Mouse (Mus musculus) lung, postnatal 0 days (tissue): ENCODE results near the gene Upb1. TPM values are rescaled to one million over a fixed set of nuclear protein-coding genes. Genes with fewer than 3 reads are reported as not detected.

Source experiments
- ATAC-seq: fragments of 200-750 bp; cut with Nextera tagmentation; 2 replicates; pipeline ENCODE4 v1.8.0; 2017; ENCODE audit warnings: moderate library complexity
- DNase-seq: peaks from one replicate; pipeline ENCODE4 v3.0.0-alpha.2; 2016; ENCODE audit warnings: low spot score
- H3K27ac ChIP-seq: fragments of 300-500 bp; sonication (generic); 2 replicates; pipeline ENCODE4 v1.5.1; 2014; ENCODE audit warnings: antibody characterized with exemption, mild to moderate bottlenecking, low read length, mixed read lengths
- H3K27me3 ChIP-seq: fragments of 300-500 bp; sonication (generic); replicated peaks from 2 replicates; pipeline ENCODE4 v1.6.1; 2014; ENCODE audit warnings: low read length, mixed read lengths; ENCODE audit not compliant: insufficient read depth
- H3K36me3 ChIP-seq: fragments of 300-500 bp; sonication (generic); 2 replicates; pipeline ENCODE4 v1.6.1; 2014; ENCODE audit warnings: low read length, mixed read lengths; ENCODE audit not compliant: insufficient read depth
- H3K4me1 ChIP-seq: fragments of 300-500 bp; sonication (generic); 2 replicates; pipeline ENCODE4 v1.6.1; 2014; ENCODE audit warnings: antibody characterized with exemption, low read depth, low read length, mixed read lengths; ENCODE audit not compliant: insufficient read depth
- H3K4me2 ChIP-seq: fragments of 300-500 bp; sonication (generic); replicated peaks from 2 replicates; pipeline ENCODE4 v1.6.1; 2014; ENCODE audit warnings: low read depth, mild to moderate bottlenecking, low read length, moderate library complexity, mixed read lengths
- H3K4me3 ChIP-seq: fragments of 300-500 bp; sonication (generic); 2 replicates; pipeline ENCODE4 v1.5.1; 2014; ENCODE audit warnings: low read depth, low read length
- H3K9ac ChIP-seq: fragments of 300-500 bp; sonication (generic); replicated peaks from 2 replicates; pipeline ENCODE4 v1.6.1; 2014; ENCODE audit warnings: low read depth, mild to moderate bottlenecking
- H3K9me3 ChIP-seq: fragments of 300-500 bp; sonication (generic); 2 replicates; pipeline ENCODE4 v1.6.1; 2016; ENCODE audit warnings: low read length, mixed read lengths
- CTCF ChIP-seq: IDR thresholded peaks from 2 replicates; pipeline ENCODE4 v1.5.1; 2016; ENCODE audit warnings: antibody characterized with exemption, mild to moderate bottlenecking
- EP300 ChIP-seq: IDR thresholded peaks from 2 replicates; pipeline ENCODE4 v1.6.1; 2016; ENCODE audit warnings: antibody characterized with exemption, mild to moderate bottlenecking, control low read depth
- whole genome bisulfite sequencing: fragments of 180-500 bp; shearing (Covaris S2); extraction: QIAGEN DNeasy Blood & Tissue Kit; methylation state at CpG from one replicate; pipeline ENCODE4 v1.1.7; 2014; 5-methylcytosine and 5-hydroxymethylcytosine counted together
- polyA plus RNA-seq: library from polyadenylated mRNA; unstranded; fragments of >200 nt; fragmentation: Nextera tagmentation; extraction: Ambion mirVana; gene quantifications from 2 replicates; pipeline ENCODE4 v1.2.1, GENCODE M21; 2015

Gene Upb1
- polyA plus RNA-seq, 1 experiment from 2014 or later, result 0.33 TPM

GRCm38 (mm10) chr10:75436604-75437217 lies 35.8 kb downstream of the Upb1 start:
- Histone ChIP-seq H3K27ac (no peak overlapping the region), H3K4me3 (no peak overlapping the region), H3K36me3 (no peaks in the 10 kb centered on the region), H3K9ac (no peak overlapping the region), H3K9me3 (no peaks in the 10 kb centered on the region), H3K27me3 (no peaks in the 10 kb centered on the region), H3K4me2 (no peak overlapping the region), H3K4me1 (peaks cover 4% of the 10 kb centered on the region; the same call in 1 of the 2 replicates)
- no peak for TF ChIP-seq EP300
- TF ChIP-seq CTCF, result peak; percentile 95
- WGBS, result 2% methylated on average over 3 of the region's 3 CpGs
- ATAC-seq, result peak; percentile 42
- peak; percentile 87 for DNase-seq

GRCm38 (mm10) chr10:75437284-75437683 lies 36.4 kb downstream of the Upb1 start:
- no peak for ATAC-seq
- no peak for TF ChIP-seq CTCF
- TF ChIP-seq EP300, result no peak
- DNase-seq, result no peak

GRCm38 (mm10) chr10:75438132-75438810 lies 37.4 kb downstream of the Upb1 start:
- Histone ChIP-seq H3K27me3 (no peaks in the 10 kb centered on the region), H3K9ac (no peak overlapping the region), H3K4me1 (peaks cover 4% of the 10 kb centered on the region; the same call in 1 of the 2 replicates), H3K4me2 (no peak overlapping the region), H3K36me3 (no peaks in the 10 kb centered on the region), H3K27ac (no peak overlapping the region), H3K4me3 (no peak overlapping the region), H3K9me3 (no peaks in the 10 kb centered on the region)
- 58% methylated on average over 13 of the region's 13 CpGs for WGBS
- DNase-seq, result peak; percentile 48
- no peak for TF ChIP-seq EP300
- TF ChIP-seq CTCF, result no peak; the same call in 1 of the 2 replicates
- ATAC-seq, result peak; percentile 63

More at GRCm38 (mm10) chr10:75437284-75437683, 36.4 kb downstream of the Upb1 start:
- Histone ChIP-seq H3K9ac (no peak overlapping the region), H3K4me2 (no peak overlapping the region), H3K4me3 (no peak overlapping the region), H3K27me3 (no peaks in the 10 kb centered on the region), H3K4me1 (peaks cover 4% of the 10 kb centered on the region; the same call in 1 of the 2 replicates), H3K27ac (no peak overlapping the region), H3K9me3 (no peaks in the 10 kb centered on the region), H3K36me3 (no peaks in the 10 kb centered on the region)
- 95% methylated on average over 1 of the region's 1 CpGs for WGBS

GRCm38 (mm10) chr10:75439211-75439811 lies 38.4 kb downstream of the Upb1 start:
- 39% methylated on average over 7 of the region's 7 CpGs for WGBS
- Histone ChIP-seq H3K36me3 (no peaks in the 10 kb centered on the region), H3K9me3 (no peaks in the 10 kb centered on the region), H3K4me2 (no peak overlapping the region), H3K4me3 (no peak overlapping the region), H3K27me3 (no peaks in the 10 kb centered on the region), H3K4me1 (peaks cover 5% of the 10 kb centered on the region; the same call in 1 of the 2 replicates), H3K27ac (no peak overlapping the region), H3K9ac (no peak overlapping the region)
- DNase-seq, result peak; percentile 61
- TF ChIP-seq EP300, result no peak
- TF ChIP-seq CTCF, result peak; percentile 88
- ATAC-seq, result peak; percentile 41

GRCm38 (mm10) chr10:75440756-75441155 lies 39.8 kb downstream of the Upb1 start:
- Histone ChIP-seq H3K4me3 (no peak overlapping the region), H3K9ac (no peak overlapping the region), H3K36me3 (no peaks in the 10 kb centered on the region), H3K9me3 (no peaks in the 10 kb centered on the region), H3K27me3 (no peaks in the 10 kb centered on the region), H3K27ac (no peak overlapping the region), H3K4me1 (peaks cover 14% of the 10 kb centered on the region; the same call in 1 of the 2 replicates), H3K4me2 (no peak overlapping the region)
- DNase-seq (no peak), ATAC-seq (no peak)
- TF ChIP-seq CTCF (no peak), EP300 (no peak)
- WGBS, result 90% methylated on average over 3 of the region's 3 CpGs

GRCm38 (mm10) chr10:75441800-75442199 lies 40.9 kb downstream of the Upb1 start:
- ATAC-seq, result no peak

More at GRCm38 (mm10) chr10:75441800-75442199, 40.9 kb downstream of the Upb1 start:
- 56% methylated on average over 4 of the region's 4 CpGs for WGBS
- H3K9ac ChIP-seq, result no peak overlapping the region
- H3K4me2 ChIP-seq, result no peak overlapping the region
- peaks cover 17% of the 10 kb centered on the region; the same call in 1 of the 2 replicates for H3K4me1 ChIP-seq
- no peaks in the 10 kb centered on the region for H3K9me3 ChIP-seq
- TF ChIP-seq EP300 (no peak), CTCF (no peak)
- DNase-seq, result no peak
- H3K27me3 ChIP-seq, result no peaks in the 10 kb centered on the region
- H3K36me3 ChIP-seq, result no peaks in the 10 kb centered on the region
- no peak overlapping the region for H3K27ac ChIP-seq
- no peak overlapping the region for H3K4me3 ChIP-seq
